Mouse (Mus musculus): ENCODE measurements around the gene Gm49322. TPM values are rescaled to one million over a fixed set of nuclear protein-coding genes. Genes with fewer than 3 reads are reported as not detected.

Gm49322 gene
- polyA plus RNA-seq, 1 experiment from 2014 or later, result 5.2 TPM

GRCm38 (mm10) chr10:80573944-80574343 lies 31.9 kb upstream of the Gm49322 start:
- H3K9me3 ChIP-seq (replicated peaks), result no peaks in the 10 kb centered on the region
- WGBS, result 54% methylated on average over 9 of the region's 9 CpGs
- H3K4me2 ChIP-seq (replicated peaks), result no peak overlapping the region
- no peaks in the 10 kb centered on the region for H3K27me3 ChIP-seq
- ATAC-seq (ENCODE audit: low FRiP score), result no peak
- H3K4me1 ChIP-seq, result peaks cover 73% of the 10 kb centered on the region
- H3K27ac ChIP-seq, result no peak overlapping the region
- H3K36me3 ChIP-seq, result no peaks in the 10 kb centered on the region
- H3K4me3 ChIP-seq, result no peak overlapping the region
- H3K9ac ChIP-seq, result peak overlapping the region; percentile 5; the same call in 1 of the 2 replicates

GRCm38 (mm10) chr10:80574896-80575295 lies 30.9 kb upstream of the Gm49322 start:
- Histone ChIP-seq H3K27ac (no peak overlapping the region), H3K9me3 (replicated peaks) (no peaks in the 10 kb centered on the region), H3K9ac (0 out of 2 replicates have a peak overlapping the region, but pooled peaks have one; percentile 83), H3K4me3 (no peak overlapping the region), H3K4me1 (peaks cover 69% of the 10 kb centered on the region), H3K27me3 (no peaks in the 10 kb centered on the region), H3K36me3 (no peaks in the 10 kb centered on the region), H3K4me2 (replicated peaks) (peak overlapping the region; percentile 96)
- WGBS, result 73% methylated on average over 3 of the region's 3 CpGs
- no peak for ATAC-seq (ENCODE audit: low FRiP score)

- Histone ChIP-seq H3K9ac (peak overlapping the region; percentile 83), H3K27me3 (no peaks in the 10 kb centered on the region), H3K9me3 (replicated peaks) (no peaks in the 10 kb centered on the region), H3K4me3 (peak overlapping the region; percentile 77), H3K4me1 (peaks cover 59% of the 10 kb centered on the region), H3K27ac (no peak overlapping the region), H3K4me2 (replicated peaks) (peak overlapping the region; percentile 96), H3K36me3 (no peaks in the 10 kb centered on the region)
- 15% methylated on average over 17 of the region's 17 CpGs for WGBS
- ATAC-seq (ENCODE audit: low FRiP score), result no peak
These were observed 29.9 kb upstream of the Gm49322 start for GRCm38 (mm10) chr10:80575925-80576324.

GRCm38 (mm10) chr10:80576351-80577194 lies 29.2 kb upstream of the Gm49322 start:
- Histone ChIP-seq H3K36me3 (no peaks in the 10 kb centered on the region), H3K4me3 (peak overlapping the region; percentile 77), H3K27ac (peak overlapping the region; percentile 81), H3K4me2 (replicated peaks) (peak overlapping the region; percentile 96), H3K27me3 (no peaks in the 10 kb centered on the region), H3K4me1 (peaks cover 52% of the 10 kb centered on the region), H3K9ac (peak overlapping the region; percentile 83), H3K9me3 (replicated peaks) (no peaks in the 10 kb centered on the region)
- ATAC-seq (ENCODE audit: low FRiP score), result no peak
- WGBS, result under 1% methylated on average over 85 of the region's 96 CpGs

- 1% methylated on average over 65 of the region's 97 CpGs for WGBS
- Histone ChIP-seq H3K36me3 (0 out of 2 replicates have a peak, but pooled peaks cover 1% of the 10 kb centered on the region), H3K27ac (peak within 1 kb of the TSS; percentile 81), H3K9ac (peak within 1 kb of the TSS; percentile 83), H3K27me3 (no peaks in the 10 kb centered on the region), H3K9me3 (replicated peaks) (no peaks in the 10 kb centered on the region), H3K4me2 (replicated peaks) (peak within 1 kb of the TSS; percentile 96), H3K4me1 (peaks cover 46% of the 10 kb centered on the region), H3K4me3 (peak within 1 kb of the TSS; percentile 77)
- ATAC-seq (ENCODE audit: low FRiP score), result peak; percentile 80
These were observed 28.4 kb upstream of the Gm49322 start, which contains the start of gene Klf16 for GRCm38 (mm10) chr10:80577195-80578130. Klf16 (minus strand) TSS chr10:80577321.

- under 1% methylated on average over 29 of the region's 29 CpGs for WGBS
- Histone ChIP-seq H3K4me1 (peaks cover 45% of the 10 kb centered on the region), H3K27me3 (no peaks in the 10 kb centered on the region), H3K4me2 (replicated peaks) (peak overlapping the region; percentile 96), H3K9me3 (replicated peaks) (no peaks in the 10 kb centered on the region), H3K4me3 (peak overlapping the region; percentile 77), H3K9ac (peak overlapping the region; percentile 83; the same call in 1 of the 2 replicates), H3K27ac (peak overlapping the region; percentile 81), H3K36me3 (peaks cover 7% of the 10 kb centered on the region)
- peak; percentile 38 for ATAC-seq (ENCODE audit: low FRiP score)
These were observed 27.6 kb upstream of the Gm49322 start for GRCm38 (mm10) chr10:80578131-80578750.

GRCm38 (mm10) chr10:80578911-80579310 lies 26.9 kb upstream of the Gm49322 start:
- 9% methylated on average over 8 of the region's 8 CpGs for WGBS
- no peaks in the 10 kb centered on the region for H3K9me3 ChIP-seq (replicated peaks)
- no peak overlapping the region for H3K4me3 ChIP-seq
- no peak for ATAC-seq (ENCODE audit: low FRiP score)
- H3K4me2 ChIP-seq (replicated peaks), result peak overlapping the region; percentile 96
- no peak overlapping the region for H3K9ac ChIP-seq
- H3K27ac ChIP-seq, result 0 out of 2 replicates have a peak overlapping the region, but pooled peaks have one; percentile 81
- no peaks in the 10 kb centered on the region for H3K27me3 ChIP-seq
- H3K4me1 ChIP-seq, result peaks cover 39% of the 10 kb centered on the region
- H3K36me3 ChIP-seq, result peaks cover 13% of the 10 kb centered on the region

- Histone ChIP-seq H3K9me3 (replicated peaks) (no peaks in the 10 kb centered on the region), H3K4me2 (replicated peaks) (no peak overlapping the region), H3K4me1 (peaks cover 20% of the 10 kb centered on the region), H3K9ac (no peak overlapping the region), H3K36me3 (peaks cover 35% of the 10 kb centered on the region), H3K27me3 (no peaks in the 10 kb centered on the region), H3K27ac (no peak overlapping the region), H3K4me3 (no peak overlapping the region)
- no peak for ATAC-seq (ENCODE audit: low FRiP score)
- WGBS, result 93% methylated on average over 5 of the region's 5 CpGs
These were observed 22.8 kb upstream of the Gm49322 start for GRCm38 (mm10) chr10:80583047-80583446.

GRCm38 (mm10) chr10:80584045-80584488 lies 21.8 kb upstream of the Gm49322 start:
- no peak overlapping the region for H3K4me2 ChIP-seq (replicated peaks)
- H3K9me3 ChIP-seq (replicated peaks), result no peaks in the 10 kb centered on the region
- whole genome bisulfite sequencing, result 72% methylated on average over 12 of the region's 12 CpGs
- no peak for ATAC-seq (ENCODE audit: low FRiP score)
- peaks cover 24% of the 10 kb centered on the region for H3K4me1 ChIP-seq
- no peak overlapping the region for H3K9ac ChIP-seq
- peaks cover 35% of the 10 kb centered on the region for H3K36me3 ChIP-seq
- no peak overlapping the region for H3K4me3 ChIP-seq
- H3K27ac ChIP-seq, result no peak overlapping the region
- no peaks in the 10 kb centered on the region for H3K27me3 ChIP-seq

GRCm38 (mm10) chr10:80584642-80585552 lies 20.9 kb upstream of the Gm49322 start:
- peaks cover 32% of the 10 kb centered on the region for H3K4me1 ChIP-seq
- no peak overlapping the region for H3K4me2 ChIP-seq (replicated peaks)
- no peak for ATAC-seq (ENCODE audit: low FRiP score)
- H3K4me3 ChIP-seq, result no peak overlapping the region
- H3K9ac ChIP-seq, result peak overlapping the region; percentile 27
- no peaks in the 10 kb centered on the region for H3K27me3 ChIP-seq
- H3K36me3 ChIP-seq, result peaks cover 35% of the 10 kb centered on the region
- no peak overlapping the region for H3K27ac ChIP-seq
- no peaks in the 10 kb centered on the region for H3K9me3 ChIP-seq (replicated peaks)
- 76% methylated on average over 12 of the region's 12 CpGs for WGBS

GRCm38 (mm10) chr10:80585581-80585980 lies 20.2 kb upstream of the Gm49322 start:
- H3K27me3 ChIP-seq, result no peaks in the 10 kb centered on the region
- no peak overlapping the region for H3K4me3 ChIP-seq
- no peaks in the 10 kb centered on the region for H3K9me3 ChIP-seq (replicated peaks)
- H3K27ac ChIP-seq, result no peak overlapping the region
- H3K36me3 ChIP-seq, result peaks cover 35% of the 10 kb centered on the region
- no peak overlapping the region for H3K9ac ChIP-seq
- peaks cover 32% of the 10 kb centered on the region for H3K4me1 ChIP-seq
- H3K4me2 ChIP-seq (replicated peaks), result no peak overlapping the region
- WGBS, result 95% methylated on average over 8 of the region's 8 CpGs
- no peak for ATAC-seq (ENCODE audit: low FRiP score)

Data from hindbrain, embryonic 12.5 days (tissue).